Mouse (Mus musculus) lung, adult 18-20 months (tissue): ENCODE data around the gene Slc17a7.
A peak's percentile ranks its signal among the peaks of the same experiment; 100 is the strongest.

Experiments
- DNase-seq, 2 experiments: peaks; one replicate each; pipeline ENCODE4 v3.0.0; 2022; ENCODE audit warnings: mixed read lengths in 2 of 2

The Slc17a7 gene

DNA sequence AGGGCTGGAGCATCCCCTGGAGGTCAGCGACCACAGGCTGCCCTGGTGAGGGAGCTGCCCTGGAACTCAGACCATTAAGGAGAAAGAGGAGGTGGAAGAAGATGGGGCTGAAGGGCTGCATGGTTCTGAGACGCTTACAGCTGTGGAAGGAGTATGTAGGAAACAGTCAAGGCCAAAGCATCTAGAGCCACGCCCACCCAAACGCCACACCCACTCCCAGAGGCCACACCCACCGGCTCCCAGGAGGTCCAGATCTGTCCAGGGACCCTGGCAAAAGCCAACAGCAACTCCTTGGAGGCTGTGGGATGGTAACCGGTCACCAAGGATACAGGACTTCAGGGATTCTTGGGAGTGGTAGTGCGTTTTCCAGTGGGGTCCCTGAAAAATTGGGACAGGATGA is 14.8 kb downstream of the Slc17a7 start:
- no peak for DNase-seq

DNA sequence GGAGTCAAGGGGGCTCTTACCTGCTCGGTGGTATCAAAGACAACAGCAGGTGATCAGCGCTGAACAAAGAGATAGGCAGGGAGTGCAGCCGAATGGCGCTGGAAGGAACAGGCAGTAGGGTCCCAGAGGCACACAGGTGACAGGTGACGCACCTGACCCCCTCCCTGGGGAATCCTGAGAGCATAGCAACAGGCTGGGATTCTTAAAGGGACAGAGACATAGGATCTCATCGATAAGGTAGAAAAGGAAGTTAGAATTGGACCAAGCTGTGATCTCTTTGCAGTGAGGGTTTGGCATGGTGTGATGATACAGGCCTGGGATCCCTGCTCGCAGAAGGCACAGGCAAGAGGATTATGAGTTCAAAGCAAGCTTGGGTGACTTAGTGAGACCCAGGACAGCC is 15.7 kb downstream of the Slc17a7 start, which contains the start of gene Gfy:
Gfy (minus strand) TSS at position 101 of the 400 bp plus-strand sequence.
- no peak for DNase-seq

DNA sequence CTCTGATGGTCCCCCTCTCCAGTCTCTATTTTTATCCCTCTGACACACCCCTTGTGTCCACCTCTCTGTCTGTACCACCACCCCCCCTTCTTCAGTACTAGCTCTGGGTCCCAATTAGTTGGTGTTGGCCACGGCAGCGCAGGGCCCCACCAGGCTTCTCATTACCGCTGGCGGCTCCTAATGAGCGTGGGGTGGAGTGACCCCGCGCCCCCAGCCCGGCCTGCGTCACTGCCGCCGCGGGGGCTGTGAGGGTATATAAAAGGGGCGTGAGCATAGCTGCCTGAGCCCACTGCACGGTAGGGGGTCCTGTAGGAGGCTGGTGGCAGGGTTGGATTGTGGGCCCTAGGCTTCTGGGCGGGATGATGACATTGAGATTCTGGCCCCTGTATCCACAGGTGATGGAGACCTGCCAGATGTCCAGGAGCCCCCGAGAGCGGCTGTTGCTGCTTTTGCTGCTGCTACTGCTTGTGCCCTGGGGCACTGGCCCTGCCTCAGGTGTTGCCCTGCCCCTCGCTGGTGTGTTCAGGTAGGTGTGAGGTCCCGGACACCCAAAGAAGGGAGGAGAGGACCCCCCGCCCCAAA is 17.2 kb downstream of the Slc17a7 start, which contains the start of gene Pth2:
Pth2 (plus strand) TSS at position 100 of the 582 bp plus-strand sequence.
- no peak for DNase-seq

GRCm38 (mm10) chr7:45181540-45181939 is 17.8 kb downstream of the Slc17a7 start:
- no peak for DNase-seq

GRCm38 (mm10) chr7:45182199-45182601 is 18.5 kb downstream of the Slc17a7 start:
- DNase-seq: peak; percentile 92 to 94

DNA sequence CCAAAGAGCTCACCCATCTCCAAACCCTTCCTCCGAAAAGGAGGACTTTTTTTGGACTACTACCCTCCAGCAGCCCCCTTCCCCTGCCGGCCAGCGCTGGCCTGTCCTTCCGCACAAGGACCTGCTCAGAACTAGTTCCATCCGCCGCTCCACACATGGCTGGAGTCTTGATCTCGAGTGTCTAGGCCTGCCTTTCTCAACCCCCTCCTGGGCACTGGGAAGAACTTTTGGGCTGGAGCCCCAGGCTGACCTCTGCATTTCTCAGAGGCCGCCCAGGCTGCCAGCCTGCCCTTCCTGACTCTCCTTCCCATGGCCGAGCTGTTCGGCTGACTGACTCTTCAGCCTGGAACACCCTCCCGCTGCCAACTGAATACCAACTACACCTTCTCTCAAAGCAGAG is 18.9 kb downstream of the Slc17a7 start:
- no peak for DNase-seq

DNA sequence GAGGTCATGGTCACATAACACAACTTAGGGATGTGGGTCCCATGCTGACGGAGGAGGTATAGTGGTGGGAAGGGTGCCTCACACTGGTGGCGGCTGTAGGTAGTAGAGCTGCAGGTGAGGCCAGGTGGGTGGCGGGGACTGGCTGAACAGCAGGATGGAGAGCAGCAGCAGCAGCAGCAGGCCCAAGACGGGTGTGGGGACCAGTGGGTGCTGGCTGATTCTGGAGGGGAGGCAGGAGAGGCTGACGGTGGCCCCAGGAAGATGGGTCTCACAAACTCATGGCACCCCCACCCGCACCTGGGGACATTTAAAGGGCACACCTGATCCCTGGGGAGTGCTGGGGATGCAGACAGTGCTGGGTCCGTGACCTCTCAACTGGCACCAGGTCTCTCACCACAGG is 19.9 kb downstream of the Slc17a7 start:
- no peak for DNase-seq

- DNase-seq: no peak
Observed at GRCm38 (mm10) chr7:45185921-45186320, 22.2 kb downstream of the Slc17a7 start.

DNA sequence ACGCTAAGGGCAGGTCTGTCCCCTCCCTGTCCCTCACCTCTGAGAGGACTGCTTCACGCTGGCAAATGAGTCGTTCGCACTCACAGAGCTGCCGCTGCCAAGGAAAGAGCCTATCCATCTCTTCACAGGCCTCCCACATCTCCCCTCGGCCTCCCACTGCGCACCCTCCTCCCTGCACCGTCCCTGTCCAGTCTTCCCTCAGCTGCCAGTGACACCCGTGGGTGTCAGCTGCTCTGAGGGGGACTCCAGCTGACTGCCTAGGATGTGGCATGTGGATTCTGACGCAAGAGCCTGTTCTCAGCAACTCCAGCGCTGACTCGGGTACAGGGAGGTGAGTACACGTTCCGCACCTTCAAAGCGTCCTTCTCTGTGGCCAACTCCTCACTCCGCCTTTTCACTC is 25.9 kb downstream of the Slc17a7 start:
- no peak for DNase-seq

DNA sequence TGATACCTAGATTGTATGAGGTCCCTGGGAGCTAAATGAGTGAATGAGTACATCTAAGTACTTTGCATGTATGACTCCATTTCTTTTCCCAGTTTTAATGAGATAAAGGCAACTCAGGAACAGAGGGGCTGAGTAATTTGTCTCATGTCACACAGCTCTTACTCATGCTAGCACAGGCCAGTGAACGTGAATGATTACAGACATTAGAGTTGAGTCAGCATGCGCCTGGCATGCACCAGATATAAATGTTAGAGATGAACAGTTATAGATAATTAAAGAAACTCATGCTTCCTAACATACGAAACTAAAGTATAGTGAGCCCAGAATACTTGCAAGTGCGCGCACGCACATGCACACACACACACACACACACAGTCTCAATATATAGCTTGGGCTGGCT is 26.4 kb downstream of the Slc17a7 start:
- DNase-seq: no peak

GRCm38 (mm10) chr7:45191161-45191560 is 27.4 kb downstream of the Slc17a7 start:
- no peak for DNase-seq

GRCm38 (mm10) chr7:45191803-45192363 is 28.1 kb downstream of the Slc17a7 start:
- DNase-seq: no peak

- no peak for DNase-seq
Observed at GRCm38 (mm10) chr7:45192585-45193310, 29.0 kb downstream of the Slc17a7 start.

DNA sequence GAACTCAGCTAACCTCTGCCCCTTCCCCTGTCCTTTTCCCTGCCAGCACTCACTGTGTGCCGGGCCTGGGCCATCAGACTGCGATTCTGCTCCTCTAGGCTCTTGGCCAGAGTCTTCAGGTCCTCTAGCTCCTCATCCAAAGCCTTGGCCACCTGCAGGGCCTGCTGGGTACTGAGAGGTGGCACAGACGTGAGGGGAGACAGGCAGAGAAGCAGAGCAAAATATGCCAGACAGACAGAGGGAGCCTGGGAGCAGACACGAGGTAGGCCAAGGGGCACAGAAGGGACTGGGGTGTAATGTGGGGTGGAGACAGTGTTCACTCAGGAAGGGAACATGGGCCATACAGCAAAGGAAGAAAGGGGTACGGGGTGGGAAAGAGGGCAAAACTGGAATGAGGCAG is 29.7 kb downstream of the Slc17a7 start:
- no peak for DNase-seq

DNA sequence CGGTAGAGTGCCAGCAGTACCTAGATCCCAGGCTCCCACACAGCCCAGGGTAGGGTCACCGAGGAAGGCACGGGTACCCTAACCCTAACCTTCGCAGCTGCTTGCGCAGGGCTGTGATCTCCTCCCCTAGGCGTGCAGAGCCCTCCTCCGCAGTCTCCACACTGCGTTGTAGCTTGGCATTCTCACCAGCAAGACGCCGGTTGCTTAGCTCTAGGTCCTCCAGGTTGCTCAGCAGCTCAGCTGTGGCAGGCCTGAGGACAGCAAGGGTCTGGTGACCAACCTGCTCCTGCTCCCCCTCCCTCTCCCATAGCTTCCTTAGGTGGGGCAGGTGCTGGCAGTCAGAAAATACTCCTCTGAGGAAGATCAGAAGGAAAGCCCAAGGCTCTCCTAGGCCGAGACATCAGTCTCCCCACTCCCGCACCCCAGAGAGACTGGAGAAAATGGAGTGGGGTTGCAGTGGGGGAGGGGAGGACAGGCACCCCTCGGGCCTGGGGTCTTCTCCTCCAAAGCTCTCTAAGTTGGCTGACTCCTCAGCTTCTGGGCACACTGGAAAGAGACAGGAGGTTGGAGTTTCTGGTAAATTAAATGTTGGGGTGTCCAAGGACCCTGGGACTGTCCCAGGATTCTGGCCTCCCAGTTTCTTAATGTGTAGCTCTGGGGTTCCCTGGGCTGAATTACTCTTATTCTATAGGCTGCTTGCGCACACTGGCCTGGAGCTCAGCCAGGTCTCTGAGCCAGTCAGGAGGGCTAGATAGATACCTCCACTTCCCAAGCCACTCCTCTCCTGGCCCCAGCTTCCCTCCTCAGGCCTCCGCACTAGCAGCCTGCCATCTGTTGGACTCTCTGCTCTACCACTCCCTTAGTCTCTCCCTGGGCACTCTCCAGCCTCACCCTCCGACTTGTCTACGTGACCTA is 30.4 kb downstream of the Slc17a7 start:
- DNase-seq: peak in 1 of 2 experiments; percentile 16

DNA sequence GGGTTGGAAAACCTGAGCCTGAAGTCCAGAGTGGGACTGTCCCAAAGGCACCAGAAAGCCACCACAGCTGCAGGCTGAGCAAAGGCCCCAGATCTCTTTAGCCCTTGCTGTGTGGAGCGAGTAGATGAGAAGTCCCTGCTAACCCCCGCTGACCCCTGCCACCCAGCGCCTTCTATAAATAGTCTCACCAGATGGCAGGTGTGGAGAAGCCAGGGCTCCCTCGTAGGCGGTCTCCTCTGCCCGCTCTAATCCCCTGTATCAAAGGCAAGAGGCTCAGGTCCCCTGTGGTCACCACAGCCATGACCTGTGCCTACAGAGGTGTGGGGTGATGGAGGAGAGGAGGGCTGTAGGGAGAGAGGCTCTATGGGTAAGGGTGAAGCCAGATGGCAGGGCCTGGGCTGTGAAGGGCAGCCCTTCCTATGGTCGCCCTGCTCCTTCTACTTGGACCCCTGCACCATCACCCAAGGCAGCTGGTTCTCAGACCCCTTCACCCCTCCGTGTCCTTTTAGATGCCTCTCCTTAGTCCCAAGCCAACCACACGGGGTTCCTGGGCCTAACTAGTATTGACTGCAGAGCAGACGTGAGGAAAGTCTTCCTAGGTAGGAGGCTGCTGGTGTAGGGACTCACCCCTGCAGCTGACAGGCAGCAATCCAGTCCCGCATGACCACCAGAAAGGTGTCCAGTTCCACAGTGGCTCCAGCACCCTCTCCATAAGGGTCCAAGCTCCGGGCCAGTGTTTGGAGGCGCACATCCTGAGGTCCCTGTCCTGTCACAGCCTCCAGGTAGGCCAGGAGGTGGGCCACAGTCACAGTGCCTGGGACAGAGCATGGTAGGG is 31.8 kb downstream of the Slc17a7 start:
- no peak for DNase-seq

- no peak for DNase-seq
Observed at GRCm38 (mm10) chr7:45196176-45196535, 32.4 kb downstream of the Slc17a7 start.

DNA sequence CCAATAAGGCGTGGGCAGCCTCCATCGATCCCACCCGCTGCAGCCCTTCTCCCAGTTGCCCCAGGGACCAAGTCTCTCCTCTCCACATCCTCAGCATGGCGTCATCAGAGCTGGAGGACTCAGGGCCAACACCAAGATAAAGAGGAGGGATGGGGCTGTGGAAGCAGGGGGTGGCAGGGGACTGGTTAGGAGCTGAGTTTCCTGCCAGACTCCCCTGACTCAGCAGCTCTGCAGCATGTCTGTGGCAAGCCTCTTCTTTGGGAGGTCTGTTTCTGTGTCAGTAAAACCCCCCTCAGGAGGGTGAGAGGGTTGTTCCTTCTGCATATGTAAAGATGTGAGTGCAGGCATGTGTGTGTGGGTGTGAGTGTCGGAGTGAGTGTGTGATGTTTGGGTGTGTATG is 33.2 kb downstream of the Slc17a7 start:
- no peak for DNase-seq

DNA sequence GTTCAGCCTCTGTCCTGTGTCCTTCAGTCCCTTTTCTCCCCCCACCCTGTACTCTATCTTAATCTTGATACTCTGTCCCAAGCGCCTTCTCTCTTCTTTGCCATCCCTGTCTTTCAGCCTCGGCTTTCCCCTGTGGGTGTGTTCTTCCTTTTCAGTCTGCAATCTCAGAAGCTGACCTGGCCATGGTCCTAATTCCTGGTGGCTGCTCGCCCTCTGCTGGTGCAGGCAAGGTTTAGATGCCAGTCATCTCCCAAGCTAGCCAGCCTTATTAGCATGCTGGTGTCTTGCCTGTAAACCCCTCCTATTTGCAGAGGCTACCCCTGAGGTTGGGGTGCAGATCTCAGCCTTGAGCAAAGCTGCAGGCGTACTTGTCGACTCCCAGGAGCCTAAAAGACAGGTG is 34.7 kb downstream of the Slc17a7 start:
- DNase-seq: peak; percentile 71 to 78

GRCm38 (mm10) chr7:45198961-45199360 is 35.2 kb downstream of the Slc17a7 start:
- DNase-seq: no peak

DNA sequence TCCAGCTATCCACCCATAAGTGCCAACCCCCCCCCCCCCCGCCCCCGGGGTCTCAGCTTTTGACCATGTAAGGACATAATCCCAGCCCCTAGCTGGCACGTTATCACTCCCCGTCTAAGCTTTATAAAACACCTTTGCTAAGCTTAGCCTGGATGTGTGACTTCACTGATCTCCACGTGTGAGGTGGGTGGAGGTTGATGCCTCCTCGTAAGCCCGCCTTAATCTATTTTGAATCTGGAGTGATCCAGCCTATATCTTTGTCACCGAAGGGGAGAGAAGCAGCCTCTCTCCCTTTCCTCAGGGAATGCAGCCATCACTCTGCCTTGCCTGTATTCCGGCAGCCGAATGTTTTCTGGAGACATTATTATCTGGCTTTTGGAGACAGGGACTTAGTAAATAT is 38.9 kb downstream of the Slc17a7 start:
- DNase-seq: no peak
